Mouse (Mus musculus): ENCODE data around the gene Ccnjl. TPM values are rescaled to one million over a fixed set of nuclear protein-coding genes. Genes with fewer than 3 reads are reported as not detected.
A peak's percentile ranks its signal among the peaks of the same experiment; 100 is the strongest.

Gene Ccnjl
- polyA plus RNA-seq, 1 experiment from 2014 or later = 40.3 TPM

DNA sequence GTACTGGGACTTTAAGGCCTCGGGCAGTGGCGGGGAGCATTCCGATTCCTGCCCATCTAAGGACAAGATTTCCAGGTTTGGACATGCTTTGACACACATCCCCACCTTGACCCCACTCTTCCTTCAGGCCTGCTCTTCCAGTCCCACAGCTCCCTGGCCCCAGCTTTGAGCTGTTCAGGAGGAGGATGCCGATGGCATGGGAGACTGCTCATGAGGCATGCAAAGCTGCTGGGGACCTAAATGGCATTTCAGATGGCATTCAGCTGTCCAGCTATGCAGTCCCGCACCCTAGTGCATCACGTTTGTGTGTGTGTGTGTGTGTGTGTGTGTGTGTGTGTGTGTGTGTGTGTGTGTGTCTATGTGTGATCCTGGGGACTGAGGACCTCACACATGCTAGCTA is 8.5 kb downstream of the Ccnjl start:
- WGBS = 88% methylated on average over 6 of the region's 6 CpGs
- no peaks in the 10 kb centered on the region for H3K27me3 ChIP-seq (ENCODE audit: low read depth, poor library complexity, severe bottlenecking)
- H3K36me3 ChIP-seq = peaks cover 91% of the 10 kb centered on the region
- no peak for DNase-seq (ENCODE audit: low spot score)
- no peaks in the 10 kb centered on the region for H3K9me3 ChIP-seq (replicated peaks)
- H3K27ac ChIP-seq (replicated peaks) = no peak overlapping the region
- H3K4me1 ChIP-seq = peaks cover 39% of the 10 kb centered on the region
- H3K4me3 ChIP-seq = no peak overlapping the region

DNA sequence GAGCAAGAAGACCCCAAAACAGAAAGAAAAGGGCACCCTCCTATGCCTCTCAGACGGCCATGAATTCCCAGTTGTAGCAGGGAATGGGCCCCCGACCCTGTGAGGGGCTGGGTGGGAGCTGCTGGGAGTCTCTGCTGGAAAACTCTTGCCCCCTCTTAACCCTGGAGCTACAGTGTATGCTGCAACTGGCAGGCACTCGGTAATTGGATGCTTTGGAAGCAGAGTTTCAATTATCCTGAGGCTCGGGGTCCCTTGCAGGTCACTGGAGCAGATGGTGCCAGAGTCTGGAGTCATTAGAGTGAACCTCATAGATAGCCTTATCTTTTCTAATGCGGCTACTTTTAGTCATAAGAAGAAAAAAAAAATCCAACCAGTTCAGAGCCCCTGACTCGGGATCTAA is 11.3 kb downstream of the Ccnjl start:
- 40% methylated on average over 6 of the region's 6 CpGs for WGBS
- Histone ChIP-seq H3K9me3 (replicated peaks) (no peaks in the 10 kb centered on the region), H3K27me3 (ENCODE audit: low read depth, poor library complexity, severe bottlenecking) (no peaks in the 10 kb centered on the region), H3K4me1 (peaks cover 53% of the 10 kb centered on the region), H3K36me3 (peaks cover 91% of the 10 kb centered on the region), H3K27ac (replicated peaks) (peak overlapping the region; percentile 39; the same call in 1 of the 2 replicates), H3K4me3 (no peak overlapping the region)
- DNase-seq (ENCODE audit: low spot score) = no peak

DNA sequence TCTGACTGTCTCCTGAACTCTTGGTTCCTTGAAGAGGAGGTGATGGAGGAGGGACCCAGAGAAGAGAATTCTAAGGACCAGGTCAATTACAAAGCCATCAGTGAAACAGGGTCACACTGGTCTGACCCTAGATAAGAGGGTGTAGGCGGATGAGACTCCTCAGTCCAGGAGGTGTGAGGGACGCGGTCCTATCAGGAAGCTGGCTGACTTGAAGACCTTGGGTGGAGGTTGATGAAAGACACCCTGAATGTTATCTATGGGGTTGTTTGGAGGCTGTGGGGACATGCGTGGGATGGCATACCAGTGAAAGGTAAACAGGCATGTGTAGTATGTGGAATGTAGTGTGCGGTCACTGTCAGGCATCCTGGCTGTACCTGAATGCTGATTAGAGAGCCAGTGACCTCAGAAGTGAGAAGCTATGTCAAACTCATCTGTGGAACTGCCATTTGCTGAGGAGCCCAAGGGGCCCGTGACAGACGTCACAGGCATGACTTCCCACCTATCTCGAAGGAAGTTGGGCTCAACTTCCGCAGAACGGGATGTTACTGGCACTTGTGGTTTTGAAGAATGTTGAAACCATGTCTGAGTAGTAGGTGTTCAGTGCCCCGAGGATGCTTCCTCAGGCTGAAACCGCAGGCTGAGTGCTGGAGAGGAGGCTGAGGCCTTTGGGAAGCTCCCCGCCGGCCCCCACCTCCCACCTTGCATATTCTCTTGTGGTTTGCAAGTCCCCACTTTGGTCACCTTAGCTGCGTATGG is 15.3 kb downstream of the Ccnjl start:
- WGBS = 93% methylated on average over 15 of the region's 15 CpGs
- DNase-seq (ENCODE audit: low spot score) = no peak
- Histone ChIP-seq H3K27me3 (ENCODE audit: low read depth, poor library complexity, severe bottlenecking) (no peaks in the 10 kb centered on the region), H3K27ac (replicated peaks) (no peak overlapping the region), H3K9me3 (replicated peaks) (no peaks in the 10 kb centered on the region), H3K4me3 (no peak overlapping the region), H3K4me1 (peaks cover 81% of the 10 kb centered on the region), H3K36me3 (peaks cover 76% of the 10 kb centered on the region)

DNA sequence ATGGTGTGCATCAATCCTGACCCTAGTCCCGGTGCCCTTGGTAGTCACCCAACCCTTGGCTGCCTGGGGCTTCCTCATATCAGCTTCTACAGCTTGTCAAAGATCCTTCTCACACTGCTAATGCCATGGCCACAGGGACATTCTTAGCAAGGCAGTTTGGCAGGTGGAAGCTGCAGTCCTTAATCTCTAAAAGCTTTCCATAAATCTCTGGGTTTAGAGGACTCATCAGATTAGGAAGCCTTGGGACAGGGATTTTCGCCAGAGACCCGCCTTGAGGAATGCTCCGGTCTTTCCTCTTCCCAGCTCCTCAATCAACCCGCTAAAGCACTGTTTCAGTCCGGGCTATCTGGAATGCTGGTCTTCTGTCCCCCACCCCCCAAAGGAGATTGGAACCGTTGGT is 16.2 kb downstream of the Ccnjl start:
- Histone ChIP-seq H3K9me3 (replicated peaks) (no peaks in the 10 kb centered on the region), H3K4me3 (no peak overlapping the region), H3K4me1 (peaks cover 81% of the 10 kb centered on the region), H3K27ac (replicated peaks) (no peak overlapping the region), H3K27me3 (ENCODE audit: low read depth, poor library complexity, severe bottlenecking) (no peaks in the 10 kb centered on the region), H3K36me3 (peaks cover 71% of the 10 kb centered on the region)
- DNase-seq (ENCODE audit: low spot score) = no peak
- WGBS = 88% methylated on average over 7 of the region's 7 CpGs

- H3K27me3 ChIP-seq (ENCODE audit: low read depth, poor library complexity, severe bottlenecking) = no peaks in the 10 kb centered on the region
- H3K9me3 ChIP-seq (replicated peaks) = no peaks in the 10 kb centered on the region
- peaks cover 79% of the 10 kb centered on the region for H3K4me1 ChIP-seq
- no peak overlapping the region for H3K4me3 ChIP-seq
- no peak for DNase-seq (ENCODE audit: low spot score)
- WGBS = 39% methylated on average over 16 of the region's 16 CpGs
- peak overlapping the region; percentile 0; the same call in 1 of the 2 replicates for H3K27ac ChIP-seq (replicated peaks)
- H3K36me3 ChIP-seq = peaks cover 70% of the 10 kb centered on the region
Measured at GRCm38 (mm10) chr11:43545873-43546475, 17.4 kb downstream of the Ccnjl start.

DNA sequence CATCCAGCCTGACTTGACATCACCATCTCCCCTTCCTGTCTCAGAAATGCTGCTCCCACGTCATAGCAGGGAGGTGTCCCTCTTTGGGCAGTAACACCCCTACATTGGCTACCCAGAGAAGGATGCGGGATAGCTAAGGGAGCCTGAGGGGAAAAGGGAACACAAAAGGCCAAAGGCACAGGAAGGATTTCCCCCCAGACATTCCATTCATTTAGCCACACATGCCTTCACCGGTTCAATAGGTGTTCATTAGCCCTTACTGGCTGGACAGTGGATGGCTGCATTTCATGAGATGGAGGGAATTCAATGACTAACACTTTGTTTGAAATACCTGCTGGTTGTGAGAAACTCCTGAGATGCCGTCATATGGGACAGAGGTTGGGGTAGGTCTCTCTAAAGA is 18.1 kb downstream of the Ccnjl start:
- Histone ChIP-seq H3K36me3 (peaks cover 71% of the 10 kb centered on the region), H3K9me3 (replicated peaks) (no peaks in the 10 kb centered on the region), H3K27me3 (ENCODE audit: low read depth, poor library complexity, severe bottlenecking) (no peaks in the 10 kb centered on the region), H3K4me3 (no peak overlapping the region), H3K27ac (replicated peaks) (peak overlapping the region; percentile 0; the same call in 1 of the 2 replicates), H3K4me1 (peaks cover 80% of the 10 kb centered on the region)
- DNase-seq (ENCODE audit: low spot score) = no peak
- WGBS = 48% methylated on average over 4 of the region's 4 CpGs

DNA sequence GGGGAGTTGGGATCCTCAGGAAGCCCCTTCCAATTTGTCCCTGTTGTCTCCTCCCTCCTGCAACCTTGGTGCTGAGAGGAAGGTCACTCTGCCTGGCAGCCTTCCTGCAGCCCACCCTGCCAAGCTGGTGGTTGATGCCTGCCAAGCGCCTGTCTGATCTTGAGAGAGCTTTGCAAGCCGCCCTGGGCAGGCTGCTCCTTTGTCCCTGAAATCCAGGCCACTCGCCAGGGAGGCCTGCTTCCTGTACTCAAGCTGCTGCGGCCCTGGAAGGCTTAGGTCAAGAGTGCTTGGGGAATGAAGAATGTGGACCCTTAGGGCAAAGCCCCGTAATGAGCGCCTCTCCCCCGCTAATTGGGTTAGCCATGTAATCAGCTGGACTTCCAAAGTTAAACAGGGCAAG is 19.6 kb downstream of the Ccnjl start:
- H3K9me3 ChIP-seq (replicated peaks) = no peaks in the 10 kb centered on the region
- peaks cover 62% of the 10 kb centered on the region for H3K36me3 ChIP-seq
- DNase-seq (ENCODE audit: low spot score) = peak; percentile 53
- 31% methylated on average over 7 of the region's 7 CpGs for WGBS
- H3K4me3 ChIP-seq = no peak overlapping the region
- peaks cover 92% of the 10 kb centered on the region for H3K4me1 ChIP-seq
- peak overlapping the region; percentile 83 for H3K27ac ChIP-seq (replicated peaks)
- no peaks in the 10 kb centered on the region for H3K27me3 ChIP-seq (ENCODE audit: low read depth, poor library complexity, severe bottlenecking)

GRCm38 (mm10) chr11:43548657-43549435 is 20.3 kb downstream of the Ccnjl start:
- Histone ChIP-seq H3K36me3 (peaks cover 57% of the 10 kb centered on the region), H3K9me3 (replicated peaks) (no peaks in the 10 kb centered on the region), H3K4me3 (no peak overlapping the region), H3K4me1 (peaks cover 87% of the 10 kb centered on the region), H3K27ac (replicated peaks) (peak overlapping the region; percentile 83), H3K27me3 (ENCODE audit: low read depth, poor library complexity, severe bottlenecking) (no peaks in the 10 kb centered on the region)
- DNase-seq (ENCODE audit: low spot score) = no peak
- WGBS = 76% methylated on average over 12 of the region's 12 CpGs

DNA sequence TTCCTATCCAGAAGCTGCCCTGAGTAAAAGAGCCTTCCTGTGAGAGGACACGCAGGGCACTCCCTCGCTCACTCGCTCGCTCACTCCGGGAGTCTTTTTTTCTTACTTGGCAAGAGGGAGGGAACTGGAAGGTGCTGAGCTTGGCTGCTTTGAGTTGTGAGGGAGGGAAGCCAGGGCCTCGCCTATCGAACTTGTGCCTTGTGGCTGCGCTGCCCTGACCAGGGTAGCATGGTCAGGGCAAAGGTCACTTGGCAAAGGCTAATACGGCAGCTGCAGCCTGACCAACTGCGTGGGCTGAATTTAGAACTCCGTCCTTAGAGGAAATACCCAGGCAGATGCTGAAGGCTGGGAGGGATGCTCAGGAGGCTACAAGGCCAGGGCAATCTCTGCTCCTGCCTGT is 21.1 kb downstream of the Ccnjl start:
- H3K4me3 ChIP-seq = no peak overlapping the region
- H3K36me3 ChIP-seq = peaks cover 57% of the 10 kb centered on the region
- no peak for DNase-seq (ENCODE audit: low spot score)
- no peaks in the 10 kb centered on the region for H3K27me3 ChIP-seq (ENCODE audit: low read depth, poor library complexity, severe bottlenecking)
- H3K27ac ChIP-seq (replicated peaks) = peak overlapping the region; percentile 83
- 50% methylated on average over 11 of the region's 11 CpGs for WGBS
- peaks cover 86% of the 10 kb centered on the region for H3K4me1 ChIP-seq
- H3K9me3 ChIP-seq (replicated peaks) = no peaks in the 10 kb centered on the region

DNA sequence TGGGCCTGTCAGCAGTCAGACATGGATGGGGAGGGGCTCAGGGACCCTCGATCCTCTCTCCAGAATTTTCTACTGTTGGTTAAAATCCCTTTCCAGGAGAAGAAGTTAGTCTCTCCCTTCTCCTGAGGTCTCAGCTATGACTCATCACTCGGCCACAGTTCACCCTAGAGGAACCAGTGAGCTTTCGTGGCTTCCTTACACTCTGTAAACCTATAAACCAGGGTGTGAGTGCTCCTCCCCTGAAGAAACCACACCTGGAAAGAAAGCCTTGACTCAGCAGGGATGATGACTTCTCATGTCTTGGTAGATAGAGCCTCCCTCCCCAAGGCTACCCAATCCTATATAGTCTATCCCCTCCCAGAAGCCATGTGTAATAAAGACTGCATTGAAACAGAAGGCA is 23.2 kb downstream of the Ccnjl start:
- Histone ChIP-seq H3K4me1 (peaks cover 66% of the 10 kb centered on the region), H3K27me3 (ENCODE audit: low read depth, poor library complexity, severe bottlenecking) (no peaks in the 10 kb centered on the region), H3K36me3 (peaks cover 54% of the 10 kb centered on the region), H3K4me3 (no peak overlapping the region), H3K9me3 (replicated peaks) (no peaks in the 10 kb centered on the region), H3K27ac (replicated peaks) (no peak overlapping the region)
- WGBS = 96% methylated on average over 3 of the region's 3 CpGs
- DNase-seq (ENCODE audit: low spot score) = no peak

DNA sequence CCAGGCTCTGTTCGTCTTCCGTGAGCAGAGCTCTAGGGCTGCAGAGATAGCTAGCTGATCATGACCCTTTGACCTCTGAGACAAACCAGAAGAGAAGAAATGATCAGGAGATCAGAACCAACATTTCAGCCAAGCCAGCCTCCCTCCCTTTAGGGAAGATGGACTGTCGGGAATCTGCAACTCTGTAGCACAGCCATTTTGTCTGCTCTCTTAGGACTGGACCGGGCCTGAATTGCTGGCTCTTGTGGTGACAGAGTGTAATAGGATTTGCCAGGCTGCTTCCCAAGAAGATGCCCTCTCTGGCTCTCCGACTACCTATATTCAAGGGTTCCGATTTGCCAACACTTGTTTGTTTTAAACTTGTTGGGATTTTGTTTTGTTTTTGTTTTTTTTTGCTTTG is 24.1 kb downstream of the Ccnjl start:
- H3K36me3 ChIP-seq = peaks cover 56% of the 10 kb centered on the region
- peaks cover 57% of the 10 kb centered on the region for H3K4me1 ChIP-seq
- 67% methylated on average over 6 of the region's 6 CpGs for WGBS

DNA sequence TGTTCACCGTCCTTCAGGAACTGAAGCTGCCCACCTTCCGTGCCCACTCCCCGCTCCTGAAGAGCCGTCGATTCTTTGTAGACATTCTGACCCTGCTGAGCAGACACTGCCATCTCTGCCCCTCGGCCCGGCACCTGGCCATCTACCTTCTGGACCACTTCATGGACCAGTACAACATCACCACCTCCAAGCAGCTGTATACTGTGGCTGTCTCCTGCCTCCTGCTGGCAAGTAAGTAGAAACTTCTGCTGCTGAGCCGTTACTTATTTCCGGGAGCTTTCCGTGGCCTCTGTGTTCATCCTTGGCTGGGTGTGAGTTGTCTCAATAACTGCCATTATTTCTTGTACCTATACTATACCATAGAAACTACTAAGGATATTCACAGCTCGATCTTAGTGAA is 28.0 kb downstream of the Ccnjl start:
- Histone ChIP-seq H3K27me3 (ENCODE audit: low read depth, poor library complexity, severe bottlenecking) (no peaks in the 10 kb centered on the region), H3K4me3 (no peak overlapping the region), H3K27ac (replicated peaks) (no peak overlapping the region), H3K9me3 (replicated peaks) (no peaks in the 10 kb centered on the region), H3K4me1 (peaks cover 59% of the 10 kb centered on the region), H3K36me3 (peaks cover 77% of the 10 kb centered on the region)
- DNase-seq (ENCODE audit: low spot score) = no peak
- WGBS = 94% methylated on average over 11 of the region's 11 CpGs

More for the DNA sequence above, 24.1 kb downstream of the Ccnjl start:
- no peaks in the 10 kb centered on the region for H3K27me3 ChIP-seq (ENCODE audit: low read depth, poor library complexity, severe bottlenecking)
- DNase-seq (ENCODE audit: low spot score) = no peak
- no peak overlapping the region for H3K4me3 ChIP-seq
- H3K9me3 ChIP-seq (replicated peaks) = no peaks in the 10 kb centered on the region
- no peak overlapping the region for H3K27ac ChIP-seq (replicated peaks)

Measured in midbrain, embryonic 10.5 days (tissue).